Mouse (Mus musculus): ENCODE measurements around the gene Ppp1r18. TPM values are rescaled to one million over a fixed set of nuclear protein-coding genes. Genes with fewer than 3 reads are reported as not detected.

Gene Ppp1r18
- polyA plus RNA-seq, 1 experiment from 2014 or later: 24.1 TPM

DNA sequence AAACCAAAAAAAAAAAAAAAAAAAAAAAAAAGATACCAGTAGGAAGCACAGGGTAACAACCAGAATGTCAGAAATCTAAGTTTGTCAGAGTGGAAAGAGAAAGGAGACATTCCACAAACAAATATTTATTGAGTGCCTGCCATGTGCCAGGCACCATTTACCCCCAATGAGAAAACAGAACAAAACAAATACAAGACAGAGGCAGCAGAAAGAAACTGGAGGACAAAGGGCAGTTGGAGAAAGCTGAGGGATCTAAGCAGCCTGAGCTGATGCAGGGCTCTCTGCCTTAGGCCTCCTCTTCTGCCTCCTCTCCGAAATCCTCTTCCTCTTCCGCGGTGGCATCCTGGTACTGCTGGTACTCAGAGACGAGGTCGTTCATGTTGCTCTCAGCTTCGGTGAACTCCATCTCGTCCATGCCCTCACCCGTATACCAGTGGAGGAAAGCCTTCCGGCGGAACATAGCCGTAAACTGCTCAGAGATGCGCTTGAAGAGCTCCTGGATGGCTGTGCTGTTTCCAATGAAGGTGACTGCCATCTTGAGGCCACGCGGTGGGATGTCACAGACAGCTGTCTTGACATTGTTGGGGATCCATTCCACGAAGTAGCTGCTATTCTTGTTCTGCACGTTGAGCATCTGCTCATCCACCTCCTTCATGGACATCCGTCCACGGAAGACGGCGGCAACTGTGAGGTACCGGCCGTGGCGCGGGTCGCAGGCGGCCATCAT is 30.5 kb upstream of the Ppp1r18 start:
- Histone ChIP-seq H3K4me3 (ENCODE audit: low read depth, low read length) (peak overlapping the region; percentile 81), H3K27ac (replicated peaks; ENCODE audit: low read depth, low read length) (no peak overlapping the region), H3K4me2 (ENCODE audit: low read depth, low read length) (peak overlapping the region; percentile 62), H3K4me1 (ENCODE audit: control insufficient read depth, insufficient read depth, low read length) (peaks cover 6% of the 10 kb centered on the region; the same call in 1 of the 2 replicates), H3K36me3 (replicated peaks; ENCODE audit: control insufficient read depth, insufficient read depth, low read depth, low read length) (peaks cover 19% of the 10 kb centered on the region), H3K27me3 (ENCODE audit: control insufficient read depth, insufficient read depth, low read length) (no peaks in the 10 kb centered on the region), H3K9me3 (replicated peaks; ENCODE audit: control insufficient read depth, low read length) (no peaks in the 10 kb centered on the region), H3K9ac (replicated peaks; ENCODE audit: low read length) (no peak overlapping the region; the same call in 1 of the 2 replicates)
- ATAC-seq (replicated peaks; ENCODE audit: insufficient number of reproducible peaks, low FRiP score, low TSS enrichment, low read depth) (no peak), DNase-seq (ENCODE audit: low spot score) (no peak)
- WGBS: 80% methylated on average over 26 of the region's 26 CpGs

GRCm38 (mm10) chr17:35835424-35836140 is 29.8 kb upstream of the Ppp1r18 start:
- DNase-seq (ENCODE audit: low spot score): no peak
- H3K4me1 ChIP-seq (ENCODE audit: control insufficient read depth, insufficient read depth, low read length): peaks cover 6% of the 10 kb centered on the region; the same call in 1 of the 2 replicates
- peak overlapping the region; percentile 97 for H3K9ac ChIP-seq (replicated peaks; ENCODE audit: low read length)
- H3K4me3 ChIP-seq (ENCODE audit: low read depth, low read length): peak overlapping the region; percentile 81
- no peaks in the 10 kb centered on the region for H3K27me3 ChIP-seq (ENCODE audit: control insufficient read depth, insufficient read depth, low read length)
- H3K36me3 ChIP-seq (replicated peaks; ENCODE audit: control insufficient read depth, insufficient read depth, low read depth, low read length): peaks cover 19% of the 10 kb centered on the region
- WGBS: 81% methylated on average over 26 of the region's 26 CpGs
- no peaks in the 10 kb centered on the region for H3K9me3 ChIP-seq (replicated peaks; ENCODE audit: control insufficient read depth, low read length)
- no peak for ATAC-seq (replicated peaks; ENCODE audit: insufficient number of reproducible peaks, low FRiP score, low TSS enrichment, low read depth)
- peak overlapping the region; percentile 62 for H3K4me2 ChIP-seq (ENCODE audit: low read depth, low read length)
- H3K27ac ChIP-seq (replicated peaks; ENCODE audit: low read depth, low read length): no peak overlapping the region

GRCm38 (mm10) chr17:35836178-35836965 is 29.0 kb upstream of the Ppp1r18 start:
- Histone ChIP-seq H3K36me3 (replicated peaks; ENCODE audit: control insufficient read depth, insufficient read depth, low read depth, low read length) (peaks cover 19% of the 10 kb centered on the region), H3K9ac (replicated peaks; ENCODE audit: low read length) (peak overlapping the region; percentile 97), H3K27me3 (ENCODE audit: control insufficient read depth, insufficient read depth, low read length) (no peaks in the 10 kb centered on the region), H3K9me3 (replicated peaks; ENCODE audit: control insufficient read depth, low read length) (no peaks in the 10 kb centered on the region), H3K4me3 (ENCODE audit: low read depth, low read length) (peak overlapping the region; percentile 81), H3K27ac (replicated peaks; ENCODE audit: low read depth, low read length) (peak overlapping the region; percentile 92; the same call in 1 of the 2 replicates), H3K4me2 (ENCODE audit: low read depth, low read length) (peak overlapping the region; percentile 62), H3K4me1 (ENCODE audit: control insufficient read depth, insufficient read depth, low read length) (peaks cover 6% of the 10 kb centered on the region; the same call in 1 of the 2 replicates)
- DNase-seq (ENCODE audit: low spot score): peak; percentile 95
- WGBS: 9% methylated on average over 24 of the region's 24 CpGs
- no peak for ATAC-seq (replicated peaks; ENCODE audit: insufficient number of reproducible peaks, low FRiP score, low TSS enrichment, low read depth)

- Histone ChIP-seq H3K4me3 (ENCODE audit: low read depth, low read length) (peak overlapping the region; percentile 81), H3K4me1 (ENCODE audit: control insufficient read depth, insufficient read depth, low read length) (peaks cover 6% of the 10 kb centered on the region; the same call in 1 of the 2 replicates), H3K36me3 (replicated peaks; ENCODE audit: control insufficient read depth, insufficient read depth, low read depth, low read length) (peaks cover 19% of the 10 kb centered on the region), H3K4me2 (ENCODE audit: low read depth, low read length) (peak overlapping the region; percentile 62), H3K9me3 (replicated peaks; ENCODE audit: control insufficient read depth, low read length) (no peaks in the 10 kb centered on the region), H3K27ac (replicated peaks; ENCODE audit: low read depth, low read length) (peak overlapping the region; percentile 92), H3K27me3 (ENCODE audit: control insufficient read depth, insufficient read depth, low read length) (no peaks in the 10 kb centered on the region), H3K9ac (replicated peaks; ENCODE audit: low read length) (peak overlapping the region; percentile 97)
- WGBS: under 1% methylated on average over 25 of the region's 25 CpGs
- 0 out of 2 replicates have a peak, but pooled peaks have one; percentile 1 for ATAC-seq (replicated peaks; ENCODE audit: insufficient number of reproducible peaks, low FRiP score, low TSS enrichment, low read depth)
- DNase-seq (ENCODE audit: low spot score): peak; percentile 97
Measured at GRCm38 (mm10) chr17:35836991-35837422, 28.4 kb upstream of the Ppp1r18 start.

GRCm38 (mm10) chr17:35837487-35837886 is 27.9 kb upstream of the Ppp1r18 start:
- Histone ChIP-seq H3K36me3 (replicated peaks; ENCODE audit: control insufficient read depth, insufficient read depth, low read depth, low read length) (peaks cover 19% of the 10 kb centered on the region), H3K27me3 (ENCODE audit: control insufficient read depth, insufficient read depth, low read length) (no peaks in the 10 kb centered on the region), H3K4me3 (ENCODE audit: low read depth, low read length) (peak overlapping the region; percentile 81), H3K4me2 (ENCODE audit: low read depth, low read length) (no peak overlapping the region), H3K27ac (replicated peaks; ENCODE audit: low read depth, low read length) (peak overlapping the region; percentile 92), H3K4me1 (ENCODE audit: control insufficient read depth, insufficient read depth, low read length) (peaks cover 6% of the 10 kb centered on the region; the same call in 1 of the 2 replicates), H3K9ac (replicated peaks; ENCODE audit: low read length) (peak overlapping the region; percentile 97), H3K9me3 (replicated peaks; ENCODE audit: control insufficient read depth, low read length) (no peaks in the 10 kb centered on the region)
- ATAC-seq (replicated peaks; ENCODE audit: insufficient number of reproducible peaks, low FRiP score, low TSS enrichment, low read depth): no peak
- under 1% methylated on average over 18 of the region's 18 CpGs for WGBS
- peak; percentile 75 for DNase-seq (ENCODE audit: low spot score)

DNA sequence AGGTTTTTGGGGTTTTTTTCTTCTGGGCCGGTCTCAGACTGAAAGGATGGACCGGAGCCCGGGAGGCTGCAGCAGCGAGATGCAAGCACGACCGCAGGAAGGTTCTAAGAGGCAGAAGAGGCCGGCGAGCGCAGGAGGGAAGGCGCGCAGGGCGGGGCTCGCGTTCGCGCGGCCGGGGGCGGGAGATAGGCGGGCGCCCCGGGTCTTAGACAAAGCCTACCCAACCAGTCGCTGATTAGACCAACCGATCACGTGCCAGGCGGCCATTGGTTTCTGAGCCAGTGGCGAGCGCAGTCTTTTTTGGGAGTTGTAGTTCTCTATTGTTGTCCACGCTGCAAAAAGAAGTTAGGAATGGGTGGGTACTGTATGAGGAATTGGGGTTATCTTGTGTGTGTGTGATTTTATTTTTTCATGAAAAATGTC is 27.3 kb upstream of the Ppp1r18 start, which contains the start of gene Tubb5:
Gene Tubb5 (minus strand): TSS at position 185 of the 423 bp plus-strand sequence.
- Histone ChIP-seq H3K9me3 (replicated peaks; ENCODE audit: control insufficient read depth, low read length) (no peaks in the 10 kb centered on the region), H3K27me3 (ENCODE audit: control insufficient read depth, insufficient read depth, low read length) (no peaks in the 10 kb centered on the region), H3K4me1 (ENCODE audit: control insufficient read depth, insufficient read depth, low read length) (peaks cover 6% of the 10 kb centered on the region; the same call in 1 of the 2 replicates), H3K4me3 (ENCODE audit: low read depth, low read length) (peak within 1 kb of the TSS; percentile 81), H3K36me3 (replicated peaks; ENCODE audit: control insufficient read depth, insufficient read depth, low read depth, low read length) (peaks cover 19% of the 10 kb centered on the region), H3K9ac (replicated peaks; ENCODE audit: low read length) (peak within 1 kb of the TSS; percentile 97), H3K4me2 (ENCODE audit: low read depth, low read length) (peak within 1 kb of the TSS; percentile 56), H3K27ac (replicated peaks; ENCODE audit: low read depth, low read length) (peak within 1 kb of the TSS; percentile 92)
- DNase-seq (ENCODE audit: low spot score): peak; percentile 98
- under 1% methylated on average over 29 of the region's 29 CpGs for WGBS
- ATAC-seq (replicated peaks; ENCODE audit: insufficient number of reproducible peaks, low FRiP score, low TSS enrichment, low read depth): peak; percentile 72

GRCm38 (mm10) chr17:35838570-35838969 is 26.8 kb upstream of the Ppp1r18 start:
- no peak for ATAC-seq (replicated peaks; ENCODE audit: insufficient number of reproducible peaks, low FRiP score, low TSS enrichment, low read depth)
- H3K9me3 ChIP-seq (replicated peaks; ENCODE audit: control insufficient read depth, low read length): no peaks in the 10 kb centered on the region

More at GRCm38 (mm10) chr17:35838570-35838969, 26.8 kb upstream of the Ppp1r18 start:
- Histone ChIP-seq H3K36me3 (replicated peaks; ENCODE audit: control insufficient read depth, insufficient read depth, low read depth, low read length) (peaks cover 19% of the 10 kb centered on the region), H3K27me3 (ENCODE audit: control insufficient read depth, insufficient read depth, low read length) (no peaks in the 10 kb centered on the region), H3K9ac (replicated peaks; ENCODE audit: low read length) (peak overlapping the region; percentile 74), H3K4me1 (ENCODE audit: control insufficient read depth, insufficient read depth, low read length) (peaks cover 6% of the 10 kb centered on the region; the same call in 1 of the 2 replicates), H3K27ac (replicated peaks; ENCODE audit: low read depth, low read length) (peak overlapping the region; percentile 92), H3K4me3 (ENCODE audit: low read depth, low read length) (peak overlapping the region; percentile 81), H3K4me2 (ENCODE audit: low read depth, low read length) (peak overlapping the region; percentile 56)
- WGBS: 2% methylated on average over 5 of the region's 5 CpGs
- no peak for DNase-seq (ENCODE audit: low spot score)
